In the genomic region with DNA sequence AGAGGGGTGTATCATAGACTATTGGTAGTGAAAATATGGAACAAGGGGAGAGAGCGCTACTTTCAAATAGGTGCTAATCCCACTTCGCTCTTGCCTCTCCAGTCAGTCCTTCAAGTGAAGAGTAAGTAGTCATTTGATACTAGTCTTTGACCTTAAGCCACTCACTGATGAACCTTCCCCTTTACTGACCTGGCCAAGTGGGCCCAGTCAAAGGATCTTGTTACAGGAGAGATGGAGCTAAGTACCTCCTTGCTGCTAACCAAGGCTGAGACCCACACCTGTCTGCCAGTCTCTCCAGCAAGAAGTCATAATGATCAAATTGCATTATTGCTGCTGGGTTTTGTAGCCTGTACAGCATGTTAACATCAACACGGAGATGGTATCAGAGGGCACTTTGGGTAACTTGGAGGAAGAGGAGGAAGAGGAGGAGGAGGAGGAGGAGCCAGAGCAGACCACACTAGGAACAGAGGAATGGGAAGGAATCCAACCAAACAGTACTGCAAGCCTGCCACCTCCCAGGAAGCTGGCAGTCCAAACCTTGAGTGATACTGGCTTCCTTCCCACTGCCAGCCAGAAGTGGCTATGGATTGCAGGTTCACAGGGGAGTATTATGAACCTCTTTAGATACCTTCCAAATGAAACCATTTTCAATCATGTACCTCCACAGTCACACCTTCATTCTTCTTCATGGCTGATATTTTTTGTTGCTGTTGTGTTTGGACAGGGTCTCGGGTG, we compare ENCODE assay signal across 16 mouse cellular contexts.
DNase-seq lines count a peak whose midpoint lies in the region; TF ChIP-seq lines count a peak whose summit lies in the region.
"Had no signal": no experiment of that assay in that cellular context is flagged by ENCODE, and none has a peak within 500 bp of the region (broad histone marks: within the 10 kb centered on the region; RNA-seq: fewer than 3 reads in every experiment).

No protein-coding gene starts in this region.

- no peaks in the 10 kb centered on the region for H3K27me3 ChIP-seq in cerebellum, adult 2 months (ENCODE audit: control insufficient read depth, insufficient read depth, low read length)
- H3K27me3 ChIP-seq: embryonic facial prominence, embryonic 13.5 days; heart, embryonic 13.5 days; megakaryocyte, embryonic 14.5 days; stomach, embryonic 15.5 days had no signal

- DNase-seq in heart, adult 8-10 months (ENCODE audit: low spot score): peak; percentile 28
- DNase-seq in heart, postnatal 4 days: no peak
- DNase-seq in cerebellum, adult 2 months: peak; percentile 43 to 71
- peak; percentile 54 to 76 for DNase-seq in cerebellum, postnatal 14 days
- DNase-seq in lung, postnatal 36 days: peak; percentile 64
- no peak for DNase-seq in ovary, adult 18-20 months (ENCODE audit: low spot score)
- no peak for DNase-seq in ovary, postnatal 36 days (ENCODE audit: low spot score)
- DNase-seq: kidney, adult 8-10 months; kidney, postnatal 25 days; liver; liver, postnatal 0 days; thymus, adult 2 months had no signal

- no peak for TF ChIP-seq CTCF in cerebellum, adult 2 months (IDR thresholded peaks at IDR 0.05; ENCODE audit: borderline replicate concordance, insufficient read depth, low read depth, low read length)

- no peak for TF ChIP-seq POLR2A in cerebellum, adult 2 months (IDR thresholded peaks at IDR 0.05; ENCODE audit: borderline replicate concordance, insufficient read depth, low read length)

- no peak overlapping the region for H3K4me3 ChIP-seq in cerebellum, adult 2 months (replicated peaks; ENCODE audit: insufficient read depth, low read depth, low read length)
- H3K4me3 ChIP-seq: embryonic facial prominence, embryonic 13.5 days; heart, embryonic 13.5 days; megakaryocyte, embryonic 14.5 days; stomach, embryonic 15.5 days had no signal

- H3K27ac ChIP-seq in cerebellum, adult 2 months (ENCODE audit: insufficient read depth, low read length): no peak overlapping the region
- H3K27ac ChIP-seq: embryonic facial prominence, embryonic 13.5 days; heart, embryonic 13.5 days; stomach, embryonic 15.5 days had no signal

- H3K4me1 ChIP-seq in cerebellum, adult 2 months (ENCODE audit: control insufficient read depth, insufficient read depth, low read length): peaks cover 18% of the 10 kb centered on the region
- H3K4me1 ChIP-seq: megakaryocyte, embryonic 14.5 days had no signal

- WGBS in cerebellum, adult 2 months: 82% methylated on average over 4 of the region's 4 CpGs

Comparison
In these comparisons a context has a peak if more than half of its experiments do, and no peak if none do; other contexts are left out.
1. DNase-seq: peak in heart, adult 8-10 months (single experiment), cerebellum, adult 2 months (2 of 2), cerebellum, postnatal 14 days (2 of 2) and lung, postnatal 36 days (single experiment); none in heart, postnatal 4 days (single experiment), ovary, adult 18-20 months (single experiment) and ovary, postnatal 36 days (single experiment).